Mouse (Mus musculus) right cerebral cortex, postnatal 25 days (tissue): ENCODE data around the gene Arhgap23.

Source experiments
- DNase-seq: peaks from one replicate; pipeline ENCODE4 v3.0.0; 2022

Gene Arhgap23

GRCm38 (mm10) chr11:97406094-97406951, 9.0 kb upstream of the Arhgap23 start:
- no peak for DNase-seq

GRCm38 (mm10) chr11:97407456-97407855, 7.9 kb upstream of the Arhgap23 start:
- no peak for DNase-seq

DNA sequence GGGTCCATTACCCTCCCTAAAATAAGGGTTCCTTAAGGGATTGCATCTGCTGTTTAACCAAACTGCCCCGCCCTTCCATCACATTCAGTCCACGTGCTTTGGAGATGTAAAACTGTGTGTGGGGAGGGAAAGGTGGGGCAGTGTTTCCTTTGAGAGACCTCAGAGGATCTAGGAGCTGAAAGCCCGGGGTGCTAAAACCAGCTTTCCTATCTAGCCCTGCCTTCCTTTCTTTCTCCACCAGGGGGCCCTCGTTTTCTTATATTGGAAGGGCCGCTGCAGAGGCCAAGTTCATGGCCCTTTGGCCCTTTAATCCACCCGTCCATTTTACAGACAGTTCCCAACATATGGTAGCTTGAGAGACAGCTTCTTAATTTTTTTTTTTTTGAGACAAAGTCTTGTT, 7.2 kb upstream of the Arhgap23 start:
- DNase-seq = no peak

DNA sequence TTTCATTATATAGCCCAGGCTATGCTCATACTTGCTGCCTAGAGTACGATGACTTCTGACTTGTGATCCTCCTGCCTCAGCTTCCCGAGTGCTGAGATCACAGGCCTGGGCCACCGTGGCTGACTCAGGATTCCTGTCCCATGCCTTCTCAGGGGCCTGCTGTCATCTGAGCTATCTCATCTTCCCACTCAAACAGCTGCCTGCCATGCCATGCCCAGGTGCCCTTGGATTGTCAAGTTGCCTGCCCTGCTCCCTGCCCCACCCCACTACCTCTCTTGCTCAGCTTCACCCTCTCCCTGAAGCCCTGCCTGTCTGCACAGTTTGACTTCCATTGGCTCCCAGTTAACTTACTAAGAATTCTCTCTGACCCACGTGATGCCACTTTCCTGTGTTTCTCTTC, 4.4 kb upstream of the Arhgap23 start:
- no peak for DNase-seq

DNA sequence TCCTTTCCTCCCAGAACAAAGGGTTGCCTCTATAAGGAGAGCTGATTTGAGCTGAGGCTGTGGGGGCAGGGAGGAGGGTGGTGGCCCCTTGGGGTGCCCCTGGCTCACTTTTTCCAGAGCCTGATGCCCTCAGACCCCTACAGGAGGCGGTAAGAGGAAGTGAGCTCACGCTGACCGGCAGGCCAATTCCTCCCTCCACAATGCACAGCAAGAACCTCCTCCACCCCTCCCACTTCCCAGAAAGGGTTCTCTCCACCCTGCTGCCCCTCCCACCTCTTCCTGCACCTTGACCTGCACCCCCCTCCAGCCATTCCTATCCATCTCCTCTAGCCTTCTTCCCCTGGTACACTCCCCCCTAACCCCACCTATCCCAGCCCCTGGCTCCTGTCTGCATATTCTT, 3.2 kb upstream of the Arhgap23 start:
- DNase-seq = no peak

DNA sequence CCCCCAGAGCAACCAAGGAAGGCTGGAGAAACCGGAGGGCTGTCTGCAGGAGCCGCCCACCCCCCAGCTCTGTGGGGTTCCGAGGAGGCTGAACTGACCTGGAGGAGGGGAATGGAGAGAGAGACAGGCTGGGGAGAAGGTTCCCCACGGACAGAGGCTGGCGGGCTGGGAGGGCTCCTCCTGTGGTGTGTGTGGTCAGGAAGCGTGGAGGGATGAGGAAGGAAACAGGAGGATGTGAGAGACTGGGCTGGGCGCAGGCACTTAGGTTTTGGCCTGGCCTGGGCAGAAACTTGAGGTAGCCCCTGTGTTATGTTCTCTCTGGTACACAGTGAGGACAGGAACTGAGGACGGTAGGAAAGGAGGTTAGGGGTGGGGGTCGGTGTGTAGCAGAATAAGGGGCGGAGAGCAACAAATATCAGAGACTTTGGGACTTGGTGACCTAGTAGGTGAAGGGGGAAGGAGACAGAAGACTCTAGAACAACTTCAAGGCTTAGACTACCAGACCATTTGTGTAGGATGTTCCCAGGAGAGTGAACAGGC, 2.5 kb upstream of the Arhgap23 start:
- no peak for DNase-seq

GRCm38 (mm10) chr11:97415712-97416636, 641 bp downstream of the Arhgap23 start:
- no peak for DNase-seq

GRCm38 (mm10) chr11:97416637-97417035, 1.3 kb downstream of the Arhgap23 start:
- DNase-seq = no peak

DNA sequence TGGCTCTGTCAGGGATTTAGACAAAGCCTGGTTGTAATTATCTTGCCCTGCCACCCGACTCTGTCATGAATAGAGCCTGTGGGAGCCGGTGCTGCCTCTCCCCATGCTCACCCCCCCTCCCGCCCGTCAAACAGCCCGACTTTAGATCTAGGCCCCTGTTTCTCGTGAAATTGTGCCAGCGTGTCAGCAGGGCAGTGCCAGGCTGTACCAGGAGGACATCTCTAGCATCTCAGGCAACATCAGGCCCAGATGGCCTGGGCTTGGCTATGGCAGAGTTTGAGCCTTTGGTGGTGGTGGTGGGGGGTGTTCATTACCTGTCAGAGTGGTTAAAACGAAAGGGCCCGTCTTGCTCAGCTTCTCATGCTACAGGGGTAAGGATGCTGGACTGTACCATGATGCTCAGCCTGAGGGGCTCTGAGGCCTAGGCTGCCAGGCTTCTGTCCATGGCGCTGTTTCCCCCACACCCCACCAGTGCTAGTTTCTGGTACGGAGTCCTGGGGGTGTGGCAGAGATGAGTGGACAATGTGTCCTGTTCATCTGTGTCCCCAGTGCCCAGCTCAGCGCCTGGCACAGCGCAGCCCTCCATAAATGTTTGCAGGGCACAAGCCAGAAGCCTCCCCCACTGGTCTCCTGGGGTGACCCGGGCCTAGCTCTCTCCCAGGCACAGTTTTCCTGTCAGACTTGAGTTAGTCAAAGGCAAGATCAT, 3.7 kb downstream of the Arhgap23 start:
- DNase-seq = no peak

DNA sequence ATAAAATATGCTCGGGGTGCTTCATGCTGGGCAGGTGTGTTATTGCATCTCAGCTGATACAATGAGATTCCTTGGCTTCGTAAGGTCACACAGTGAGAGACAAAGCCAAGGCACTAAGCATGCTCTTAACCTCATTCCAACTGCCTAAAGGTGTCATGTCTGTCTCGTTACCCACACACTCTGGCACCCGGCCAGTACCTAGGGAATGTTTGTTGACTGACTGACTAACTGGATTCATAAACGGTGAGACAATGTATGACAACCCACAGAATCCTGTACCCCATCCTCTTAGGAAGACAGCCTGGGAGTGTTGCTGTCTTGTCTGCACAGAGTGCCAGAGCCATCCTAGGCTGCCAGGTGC, 4.2 kb downstream of the Arhgap23 start:
- DNase-seq = no peak

GRCm38 (mm10) chr11:97422507-97422906, 7.2 kb downstream of the Arhgap23 start:
- no peak for DNase-seq

DNA sequence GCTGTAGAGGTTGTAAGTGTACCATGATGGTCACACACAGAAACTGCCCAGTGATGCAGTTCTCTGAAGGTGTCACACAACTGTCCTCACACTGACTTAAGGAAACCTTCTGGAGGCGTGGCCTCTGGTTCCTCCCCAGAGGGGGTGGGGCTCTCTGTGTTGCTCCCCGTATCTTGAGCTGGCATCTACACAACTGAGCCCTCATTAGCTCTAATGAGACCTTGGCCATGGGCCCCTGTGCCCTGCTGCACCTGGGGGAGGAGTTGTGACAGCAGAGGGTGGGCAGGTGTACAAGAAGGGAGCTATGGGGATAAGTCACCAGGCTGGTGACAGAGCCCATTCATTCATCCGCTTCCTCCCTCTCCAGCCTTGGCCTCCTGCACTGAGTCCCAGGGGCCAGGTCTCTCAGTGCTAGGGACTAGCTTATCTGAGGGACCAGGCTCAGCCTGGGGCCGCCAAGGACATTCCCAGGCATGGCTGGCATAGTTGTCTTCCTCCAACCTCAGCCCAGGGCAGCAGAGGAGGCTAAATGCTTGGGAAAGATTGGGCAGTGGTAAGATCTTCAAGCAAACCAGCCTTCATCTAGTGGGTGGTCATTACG, 8.9 kb downstream of the Arhgap23 start:
- no peak for DNase-seq

GRCm38 (mm10) chr11:97424802-97425201, 9.5 kb downstream of the Arhgap23 start:
- no peak for DNase-seq

DNA sequence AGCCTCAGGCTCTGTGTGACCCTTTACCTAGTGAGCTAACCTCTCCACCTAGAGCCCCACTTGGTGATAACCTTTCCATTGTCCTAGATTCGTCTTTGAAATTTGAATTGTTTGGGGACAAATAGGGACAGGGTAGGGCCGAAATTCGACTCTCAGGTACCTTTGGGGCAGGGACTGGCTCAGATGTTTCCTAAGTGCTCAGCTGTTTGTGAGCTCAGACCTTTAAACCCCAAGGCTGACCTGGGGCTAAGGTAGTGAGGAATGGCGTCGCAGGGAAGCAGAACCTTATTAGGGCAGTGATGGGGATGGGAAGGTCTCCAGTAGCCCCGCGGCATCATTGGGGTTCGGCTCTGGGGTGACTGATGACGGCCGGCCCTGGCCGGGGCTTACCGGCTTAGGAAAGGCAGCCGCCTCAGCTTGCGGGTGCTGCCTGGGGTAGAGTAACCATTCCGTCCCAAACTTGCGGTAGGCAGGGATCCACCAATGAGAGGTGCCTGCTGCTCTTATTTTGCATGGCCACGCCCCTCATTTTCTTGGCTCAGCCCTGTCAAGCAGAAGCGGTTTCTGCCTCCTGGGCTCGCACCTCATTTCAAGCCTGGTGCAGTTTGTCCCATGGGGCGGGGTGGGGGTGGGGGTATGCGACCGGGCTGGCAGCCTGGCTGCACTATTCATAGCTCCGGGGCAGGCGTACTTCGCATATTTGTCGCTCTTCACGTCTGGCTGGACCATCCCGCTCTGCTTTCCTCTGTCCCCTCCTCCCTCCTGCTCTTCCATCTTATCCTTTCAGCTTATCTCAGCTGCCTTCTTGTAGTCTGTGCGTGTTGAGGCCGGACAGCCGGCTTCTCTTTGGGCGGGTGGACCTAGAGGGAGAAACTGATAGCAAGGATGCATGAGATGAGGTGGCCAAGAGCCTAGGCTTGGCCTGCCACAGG, 12.7 kb downstream of the Arhgap23 start:
- peak; percentile 66 for DNase-seq

DNA sequence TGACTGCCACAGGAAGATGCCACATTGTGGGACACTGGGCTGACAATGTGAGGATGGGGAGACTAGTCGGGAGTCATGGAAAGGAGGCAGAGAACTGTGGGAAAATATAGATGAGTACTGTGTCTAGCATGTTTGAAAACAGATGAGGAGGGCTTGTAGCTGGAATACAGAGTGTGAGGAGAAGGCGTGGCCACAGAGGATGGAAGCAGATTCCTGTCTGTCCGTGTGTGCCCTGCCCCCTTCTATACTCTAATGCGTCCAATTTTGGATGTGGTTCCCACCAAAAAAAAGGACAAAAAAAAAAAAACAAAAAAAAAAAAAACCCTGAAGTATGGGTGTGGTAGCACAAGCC, 13.4 kb downstream of the Arhgap23 start:
- DNase-seq = no peak

- DNase-seq = no peak
Observed at GRCm38 (mm10) chr11:97429615-97430014, 14.3 kb downstream of the Arhgap23 start.

- DNase-seq = no peak
Observed at GRCm38 (mm10) chr11:97432015-97432414, 16.7 kb downstream of the Arhgap23 start.

DNA sequence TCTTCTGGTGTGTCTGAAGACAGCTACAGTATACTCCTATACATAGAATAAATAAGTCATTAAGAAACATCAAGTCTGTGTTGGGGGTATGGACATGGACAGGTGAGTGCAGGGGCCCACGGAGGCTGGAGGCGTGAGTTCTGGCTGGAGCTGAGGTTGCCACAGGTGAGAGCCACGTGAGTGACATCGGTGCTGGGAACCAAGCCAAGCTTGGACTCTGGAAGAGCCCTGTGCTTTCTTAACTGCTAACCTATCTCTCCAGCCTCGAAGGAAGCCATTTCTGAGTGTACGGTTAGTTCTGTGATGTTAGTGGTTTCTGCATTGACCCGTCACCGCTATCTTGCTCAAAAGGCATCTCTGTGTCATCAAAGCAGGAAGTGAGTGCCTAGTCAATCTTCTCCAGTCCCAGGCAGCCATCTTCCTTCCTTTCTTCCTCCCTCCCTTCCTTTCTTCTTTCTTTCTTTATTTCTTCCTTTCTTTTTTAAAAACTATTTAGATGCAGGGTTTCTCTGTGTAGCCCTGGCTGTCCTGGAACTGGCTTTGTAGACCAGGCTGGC, 17.7 kb downstream of the Arhgap23 start:
- DNase-seq = no peak

- DNase-seq = no peak
Observed at GRCm38 (mm10) chr11:97434121-97434520, 18.8 kb downstream of the Arhgap23 start.

DNA sequence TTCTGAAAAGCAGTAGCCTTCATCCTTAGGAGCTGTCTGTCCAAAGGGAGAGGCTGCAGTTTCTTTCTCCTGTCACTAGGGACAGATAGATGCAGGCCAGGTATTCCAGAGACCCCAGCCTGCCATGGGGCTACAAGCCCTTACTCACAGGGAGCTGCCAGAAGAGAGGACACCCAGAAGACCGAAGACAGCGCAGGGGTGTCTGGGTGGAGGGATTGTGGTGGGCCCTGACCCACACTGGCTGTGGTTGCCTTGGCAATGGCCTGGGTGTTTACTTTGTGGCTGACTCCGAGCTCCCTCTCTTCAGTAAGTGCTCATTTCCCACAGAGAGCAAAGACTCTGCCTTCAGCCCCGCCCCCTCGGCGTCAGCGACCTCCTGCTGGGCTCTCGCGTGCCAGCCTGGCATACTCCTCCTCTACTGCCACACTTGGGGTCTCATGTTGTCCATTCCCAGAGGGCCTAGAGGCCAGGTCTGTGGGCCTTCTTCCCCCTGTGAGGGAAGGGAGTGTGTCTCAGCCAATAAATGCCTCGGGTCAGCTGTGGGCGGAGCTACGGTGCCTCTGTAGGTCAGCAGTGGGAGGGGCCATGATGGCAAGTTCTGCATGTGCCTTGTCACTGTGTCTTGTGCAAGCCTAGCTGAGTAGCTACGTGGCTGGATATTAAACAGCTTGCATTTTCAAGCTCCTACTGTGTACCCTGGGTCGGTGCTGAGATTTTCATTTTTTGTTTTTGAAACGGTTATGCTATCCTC, 19.5 kb downstream of the Arhgap23 start:
- DNase-seq = no peak
